Mouse (Mus musculus): ENCODE results near the gene Irf5.

Gene Irf5

DNA sequence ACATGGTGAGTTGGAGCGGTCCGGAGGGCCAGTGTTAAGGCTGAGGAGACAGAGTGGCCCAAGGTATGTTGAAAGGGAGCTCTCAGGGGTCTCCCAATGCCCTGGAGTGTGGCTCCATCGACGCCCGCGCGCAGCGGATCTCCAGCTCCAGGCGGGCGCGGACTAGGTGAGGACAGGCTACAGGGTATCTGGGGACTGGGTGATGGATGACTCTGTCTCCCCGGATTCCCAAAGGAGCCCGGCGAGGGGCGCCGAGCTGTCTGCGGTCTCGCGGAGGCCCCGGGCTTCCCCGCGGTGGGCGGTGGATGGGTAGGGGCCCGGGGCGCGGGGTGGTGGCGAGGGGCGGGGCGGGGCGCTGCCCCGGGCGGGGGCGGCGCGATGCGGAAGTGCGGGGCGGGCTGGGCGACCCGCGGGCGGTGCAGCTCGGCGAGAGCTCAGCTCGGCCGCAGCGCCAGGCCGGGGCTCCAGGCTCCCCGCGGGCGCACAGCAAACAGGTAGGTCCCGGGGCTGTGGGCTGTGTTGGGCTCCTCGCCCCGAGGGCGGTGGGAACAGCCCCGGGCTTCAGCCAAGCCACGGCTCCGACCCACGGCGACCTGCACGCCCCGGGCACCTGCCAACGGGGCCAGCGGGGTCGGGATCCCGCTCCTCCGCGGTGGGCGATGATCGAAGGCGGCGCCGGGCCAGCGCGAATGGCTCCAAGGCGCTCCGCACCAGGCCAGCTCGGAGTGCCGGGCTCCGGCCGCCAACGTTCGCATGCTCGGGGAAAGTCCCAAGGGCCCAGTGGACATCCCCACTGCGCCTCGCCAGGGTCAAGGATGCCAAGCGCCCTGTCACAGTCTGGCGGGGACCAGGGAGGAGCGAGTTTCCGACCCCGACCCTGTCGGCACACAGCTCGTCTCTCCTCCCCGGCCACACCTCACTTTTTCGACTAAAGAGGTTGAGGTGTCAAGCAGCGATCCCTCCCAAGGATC lies at the start of gene Irf5:
TSS of gene Irf5 (plus strand) at position 345 of the 971 bp plus-strand sequence.
- DNase-seq (ENCODE audit: low read depth, low spot score): no peak

- no peak for DNase-seq (ENCODE audit: low read depth, low spot score)
Measured at GRCm38 (mm10) chr6:29482691-29483090, 43.7 kb upstream of the Irf5 start.

DNA sequence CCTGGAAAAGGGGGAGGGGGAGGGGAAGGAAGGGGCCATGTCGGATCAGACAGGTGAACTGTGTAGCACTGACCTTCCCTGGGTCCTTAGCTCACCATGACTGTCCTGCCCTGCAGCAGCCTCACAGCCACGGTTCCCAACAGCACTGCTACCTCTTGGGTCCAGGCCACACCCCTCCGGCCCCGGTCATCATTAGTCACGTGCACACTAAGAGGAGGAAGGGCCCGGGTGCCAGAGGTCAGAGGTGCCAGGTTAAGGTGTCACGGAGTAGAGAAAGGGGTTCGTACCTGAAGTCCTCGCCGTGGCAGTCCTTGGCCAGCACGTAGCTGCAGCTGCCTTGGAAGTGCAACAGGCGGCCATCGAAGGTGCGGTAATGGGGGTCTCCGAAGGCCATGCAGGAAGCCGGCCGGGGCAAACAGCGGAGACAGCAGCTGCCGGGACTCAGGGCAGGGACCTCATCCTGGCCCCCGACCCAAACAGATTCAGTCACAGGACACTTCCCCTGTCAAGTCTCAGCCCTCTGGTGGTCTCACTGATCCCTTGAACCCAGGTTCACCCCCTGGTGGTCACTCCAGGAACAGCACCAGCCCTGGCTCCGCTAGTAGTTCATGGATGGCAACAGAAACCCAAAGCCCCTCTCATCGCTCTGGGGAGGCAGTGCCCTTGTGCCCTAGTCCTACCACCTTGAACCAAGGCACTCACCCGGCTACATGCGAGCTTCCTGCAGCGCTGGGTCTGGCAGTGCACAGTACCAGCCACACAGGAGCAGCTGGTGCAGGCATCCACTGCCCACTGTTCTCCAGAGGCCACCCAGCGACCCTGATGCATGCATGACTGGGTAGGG lies 41.5 kb upstream of the Irf5 start:
- DNase-seq (ENCODE audit: low read depth, low spot score): no peak

DNA sequence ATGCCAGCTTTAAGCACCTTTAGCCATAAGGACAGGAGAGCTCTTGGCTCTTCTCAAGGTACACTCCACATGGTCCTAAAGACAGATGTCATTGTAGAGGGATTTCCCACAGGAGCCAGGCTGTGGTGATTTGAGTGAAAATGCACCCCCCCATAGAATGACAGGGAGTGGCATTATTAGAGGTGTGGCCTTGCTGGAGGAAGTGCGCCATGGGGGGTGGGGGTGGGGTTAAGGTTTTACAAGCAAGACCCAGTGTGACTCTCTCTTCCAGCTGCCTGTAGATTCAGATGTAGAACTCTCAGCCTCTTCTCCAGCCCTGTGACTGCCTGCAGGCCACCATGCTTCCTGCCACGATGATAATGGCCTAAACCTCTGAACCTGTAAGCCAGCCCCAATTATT lies 40.5 kb upstream of the Irf5 start:
- no peak for DNase-seq (ENCODE audit: low read depth, low spot score)

DNA sequence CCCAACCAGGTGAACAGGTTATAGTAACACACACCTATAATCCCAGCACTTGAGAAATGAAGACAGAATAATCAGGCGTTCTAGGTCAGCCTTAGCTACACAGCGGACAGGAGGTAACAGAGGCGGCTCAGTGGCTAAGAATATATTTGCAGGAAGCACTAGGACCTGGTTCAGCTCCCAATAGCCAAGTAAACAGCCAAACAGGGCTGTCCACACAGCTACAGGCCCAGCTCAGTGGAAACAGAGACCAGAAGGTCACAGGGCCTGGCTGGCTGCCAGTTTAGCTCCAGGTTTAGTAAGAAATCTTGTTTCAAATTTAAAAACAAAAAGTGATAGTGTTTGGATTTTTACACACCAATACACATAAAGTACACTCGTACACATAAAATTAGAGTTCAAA lies 32.3 kb upstream of the Irf5 start:
- DNase-seq (ENCODE audit: low read depth, low spot score): no peak

DNA sequence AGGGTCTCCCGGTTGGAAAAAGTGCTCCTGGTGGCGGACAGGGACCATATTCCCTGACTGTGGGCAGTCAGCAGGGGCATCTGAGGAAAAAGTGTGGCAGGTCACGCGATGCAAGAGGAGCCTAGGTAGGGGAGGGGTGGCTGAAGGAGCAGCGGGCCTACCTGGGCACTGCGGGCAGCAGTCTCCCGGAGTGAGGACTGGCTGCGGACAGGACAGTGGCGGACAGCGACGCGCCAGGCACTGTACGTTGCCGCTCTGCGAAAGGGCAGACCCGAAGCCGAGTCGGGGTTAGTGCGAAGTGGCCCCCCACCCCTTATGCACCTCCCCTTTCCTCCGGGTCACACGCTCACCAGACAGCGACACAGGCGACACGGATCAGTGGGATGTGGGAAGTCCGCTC lies 30.2 kb upstream of the Irf5 start:
- no peak for DNase-seq (ENCODE audit: low read depth, low spot score)

DNA sequence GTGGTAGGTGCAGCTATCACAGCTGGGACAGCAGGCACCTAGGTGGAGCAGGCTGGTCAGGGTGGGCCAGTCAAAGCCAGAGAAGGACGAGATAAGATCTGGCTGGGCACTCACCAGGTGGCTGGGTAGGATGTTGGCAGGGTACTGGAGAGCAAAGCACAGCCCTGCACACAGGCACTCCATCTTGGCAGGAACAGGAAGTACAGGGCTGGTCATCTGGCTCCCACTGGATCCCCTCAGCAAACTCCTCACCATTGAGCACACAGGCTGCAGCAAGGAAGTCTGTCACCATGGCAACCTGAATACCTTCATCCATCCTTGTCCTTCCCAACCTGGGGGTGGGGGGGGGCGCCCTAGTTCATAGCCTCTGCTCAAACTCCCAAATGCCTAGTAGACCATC lies 28.6 kb upstream of the Irf5 start:
- DNase-seq (ENCODE audit: low read depth, low spot score): no peak

GRCm38 (mm10) chr6:29500177-29500576 lies 26.2 kb upstream of the Irf5 start:
- no peak for DNase-seq (ENCODE audit: low read depth, low spot score)

DNA sequence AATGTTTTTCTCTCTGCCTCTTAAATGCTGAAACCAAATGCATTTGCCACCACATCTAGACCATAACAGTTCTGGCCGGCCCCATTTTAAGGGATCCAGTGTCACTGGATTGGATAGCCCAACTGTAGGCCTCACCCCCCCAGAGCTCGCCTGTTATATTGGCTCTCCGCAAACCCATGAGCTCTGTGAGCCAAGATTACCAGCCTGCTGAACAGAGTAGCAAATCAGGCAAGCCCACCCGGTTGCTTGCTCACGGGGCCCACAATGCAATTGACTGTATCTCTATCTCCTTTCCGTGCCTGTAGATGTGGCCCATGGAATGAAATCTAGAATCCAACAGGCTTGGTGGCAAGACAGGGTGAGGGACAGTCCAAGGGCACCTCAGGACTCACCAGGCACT lies 25.6 kb upstream of the Irf5 start:
- DNase-seq (ENCODE audit: low read depth, low spot score): no peak

DNA sequence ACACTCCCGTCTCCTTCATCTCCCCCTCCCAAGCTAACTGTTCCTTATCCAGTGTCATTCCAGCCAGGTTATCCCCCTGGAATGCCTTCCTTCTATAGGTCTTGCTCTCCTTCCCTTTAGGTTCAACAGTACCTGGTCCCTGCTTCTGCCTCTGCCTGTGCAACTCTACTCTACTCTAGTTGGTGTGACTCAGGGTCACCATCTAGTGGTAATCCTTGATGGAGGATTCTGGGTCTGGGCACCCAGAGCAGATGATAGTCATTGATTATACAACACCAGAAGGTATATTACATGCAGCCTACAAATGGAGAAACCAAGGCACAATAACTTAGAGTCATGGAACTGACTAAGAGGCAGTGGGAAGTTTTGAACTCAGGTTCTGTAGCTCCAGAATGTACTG lies 24.8 kb upstream of the Irf5 start:
- no peak for DNase-seq (ENCODE audit: low read depth, low spot score)

- DNase-seq (ENCODE audit: low read depth, low spot score): no peak
Measured at GRCm38 (mm10) chr6:29505493-29505892, 20.9 kb upstream of the Irf5 start.

GRCm38 (mm10) chr6:29506834-29507233 lies 19.6 kb upstream of the Irf5 start:
- no peak for DNase-seq (ENCODE audit: low read depth, low spot score)

GRCm38 (mm10) chr6:29507447-29508309 lies 18.7 kb upstream of the Irf5 start, which contains the start of gene Kcp:
Gene Kcp (minus strand): TSS chr6:29507952.
- no peak for DNase-seq (ENCODE audit: low read depth, low spot score)

DNA sequence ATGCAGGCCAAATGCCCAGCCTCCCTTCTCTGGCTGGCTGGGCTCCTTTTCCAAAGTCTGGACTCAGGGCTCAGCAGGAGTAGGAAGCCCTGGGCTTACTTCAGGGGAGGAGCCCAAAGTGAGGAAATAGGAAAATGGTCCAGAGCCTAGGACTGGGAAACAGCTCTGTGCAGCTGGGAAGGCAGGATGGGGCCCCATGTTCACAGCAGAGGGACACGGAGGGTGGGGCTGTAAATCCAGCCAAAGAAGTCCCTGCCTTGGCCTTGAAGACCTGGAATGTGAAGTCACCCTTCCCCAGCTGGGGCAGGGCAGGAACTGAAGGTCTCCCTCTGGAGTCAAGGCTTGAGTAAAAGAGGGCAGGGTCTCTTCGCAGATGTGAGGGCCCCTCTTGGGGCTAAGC lies 17.3 kb upstream of the Irf5 start:
- no peak for DNase-seq (ENCODE audit: low read depth, low spot score)

GRCm38 (mm10) chr6:29513284-29513683 lies 13.1 kb upstream of the Irf5 start:
- DNase-seq (ENCODE audit: low read depth, low spot score): no peak

DNA sequence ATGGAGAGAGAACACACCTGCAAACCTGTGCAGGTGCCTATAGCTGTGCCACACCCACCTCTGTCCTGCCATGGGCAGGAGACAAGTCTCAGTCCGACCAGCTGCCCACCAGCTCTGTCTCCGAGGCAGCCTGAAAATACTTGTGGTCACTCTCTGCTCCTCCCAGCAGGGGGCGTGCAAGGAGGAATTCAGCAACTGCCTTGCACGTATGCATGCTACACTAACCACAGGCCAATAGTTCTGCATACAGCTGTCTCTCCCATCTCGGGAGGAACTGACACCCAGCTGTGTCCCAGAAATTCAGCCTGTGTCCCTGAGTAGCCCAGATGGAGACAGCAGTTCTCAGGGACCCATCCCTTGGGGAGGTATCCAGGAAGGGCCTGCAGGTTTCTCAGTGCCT lies 9.3 kb upstream of the Irf5 start:
- no peak for DNase-seq (ENCODE audit: low read depth, low spot score)

DNA sequence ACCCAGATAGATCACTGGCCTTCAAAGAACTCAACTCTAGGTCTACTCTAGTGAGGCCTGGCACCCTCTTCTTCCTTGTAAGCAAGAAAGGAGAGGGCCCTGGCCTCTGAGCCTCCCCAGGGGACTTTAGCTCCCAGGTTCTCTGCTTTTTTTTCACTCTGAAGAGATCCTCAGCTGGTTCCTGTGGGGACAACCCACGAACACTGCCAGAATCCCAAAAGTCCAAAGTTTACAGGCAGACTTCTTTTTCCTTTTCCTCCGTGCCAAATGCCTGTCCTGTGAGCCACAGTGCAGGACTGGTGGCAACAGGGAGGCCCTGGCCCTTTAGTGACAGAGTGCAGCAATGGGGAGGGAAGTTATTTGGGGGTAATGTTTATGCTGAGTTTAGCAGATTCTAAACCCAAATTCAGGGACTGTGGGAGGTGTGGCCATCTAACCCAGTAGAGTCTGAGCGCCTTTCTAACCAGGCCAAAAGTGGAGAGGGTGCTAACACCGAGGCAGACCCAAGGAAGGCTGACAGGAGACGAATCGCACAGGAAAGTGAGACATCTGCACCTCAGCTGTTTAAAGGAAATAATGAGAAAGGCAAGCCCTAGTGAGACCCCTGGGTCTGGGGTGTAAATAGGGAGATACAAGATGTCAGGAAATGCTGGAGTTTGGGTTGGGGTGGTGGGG lies 3.7 kb upstream of the Irf5 start:
- DNase-seq (ENCODE audit: low read depth, low spot score): no peak

- DNase-seq (ENCODE audit: low read depth, low spot score): no peak
Measured at GRCm38 (mm10) chr6:29523301-29524033, 3.0 kb upstream of the Irf5 start.

- DNase-seq (ENCODE audit: low read depth, low spot score): no peak
Measured at GRCm38 (mm10) chr6:29524034-29524489, 2.4 kb upstream of the Irf5 start.

DNA sequence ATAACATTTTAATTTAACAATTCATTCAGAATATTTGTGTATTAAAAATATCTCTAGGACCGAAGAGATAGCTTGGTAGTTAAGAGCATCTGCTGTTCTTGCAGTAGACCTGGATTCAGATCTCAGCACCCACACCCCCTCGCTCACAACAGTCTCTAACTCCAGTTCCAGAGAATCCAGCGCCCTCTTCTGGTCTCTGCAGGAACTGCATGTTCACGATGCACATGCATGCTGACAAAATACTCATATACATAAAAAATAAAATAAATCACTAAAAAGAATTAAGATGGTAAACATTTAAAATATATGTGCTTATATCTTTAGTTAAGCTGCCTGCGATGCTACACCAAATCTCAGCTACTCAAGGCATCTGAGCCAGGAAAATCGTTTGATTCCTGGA lies 1.2 kb upstream of the Irf5 start:
- no peak for DNase-seq (ENCODE audit: low read depth, low spot score)
